Mouse (Mus musculus) stomach, postnatal 0 days (tissue): ENCODE data around the gene Ramp1.

Experiments used
- CTCF ChIP-seq: IDR thresholded peaks from 2 replicates; pipeline ENCODE4 v1.5.1; 2016; ENCODE audit warnings: antibody characterized with exemption, low read depth, mild to moderate bottlenecking, moderate library complexity
- EP300 ChIP-seq: optimal IDR thresholded peaks from 2 replicates; pipeline ENCODE3; 2016; ENCODE audit warnings: antibody characterized with exemption

DNA sequence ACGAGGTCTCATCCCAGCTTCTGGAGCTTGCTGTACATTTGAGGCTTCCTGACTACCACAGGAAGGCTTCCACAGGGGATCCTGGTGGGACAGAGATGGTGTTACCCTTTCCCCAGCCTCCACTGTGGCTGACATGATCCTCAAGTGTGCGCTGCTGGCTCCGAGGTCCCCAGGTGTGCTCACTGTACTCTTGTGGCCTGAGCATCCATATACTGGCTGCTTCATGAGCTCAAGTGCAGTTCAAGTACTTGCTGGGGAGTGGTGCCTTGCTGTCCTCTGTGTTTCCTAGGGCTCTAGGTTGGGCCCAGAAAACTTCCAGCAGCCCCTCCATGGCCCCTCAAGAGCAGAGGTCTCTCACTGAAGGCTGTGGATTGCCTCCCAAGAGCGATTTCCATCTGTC lies 14.1 kb downstream of the Ramp1 start:
- TF ChIP-seq EP300 (no peak), CTCF (no peak)
